Mouse (Mus musculus): ENCODE measurements around the gene Akap4.

The Akap4 gene

GRCm38 (mm10) chrX:7067219-7067618, at the start of gene Akap4:
TSS of gene Akap4 (plus strand) at chrX:7067519.
- DNase-seq (ENCODE audit: low read depth, low spot score), result no peak

- DNase-seq (ENCODE audit: low read depth, low spot score), result no peak
These were observed 25.8 kb upstream of the Akap4 start, which contains the start of gene Ccnb3 for GRCm38 (mm10) chrX:7041519-7041918. TSS of gene Ccnb3 (minus strand) at chrX:7041619.

- no peak for DNase-seq (ENCODE audit: low read depth, low spot score)
These were observed 10.3 kb upstream of the Akap4 start for GRCm38 (mm10) chrX:7057056-7057455.

- no peak for DNase-seq (ENCODE audit: low read depth, low spot score)
These were observed 9.7 kb upstream of the Akap4 start for GRCm38 (mm10) chrX:7057634-7058033.

GRCm38 (mm10) chrX:7064109-7064508, 3.2 kb upstream of the Akap4 start:
- no peak for DNase-seq (ENCODE audit: low read depth, low spot score)

GRCm38 (mm10) chrX:7068002-7068401, 683 bp downstream of the Akap4 start:
- DNase-seq (ENCODE audit: low read depth, low spot score), result no peak

- no peak for DNase-seq (ENCODE audit: low read depth, low spot score)
These were observed 12.6 kb downstream of the Akap4 start for GRCm38 (mm10) chrX:7079820-7080429.

- DNase-seq (ENCODE audit: low read depth, low spot score), result no peak
These were observed 18.6 kb downstream of the Akap4 start for GRCm38 (mm10) chrX:7085878-7086277.

GRCm38 (mm10) chrX:7090323-7090722, 23.0 kb downstream of the Akap4 start:
- no peak for DNase-seq (ENCODE audit: low read depth, low spot score)

- DNase-seq (ENCODE audit: low read depth, low spot score), result no peak
These were observed 35.0 kb downstream of the Akap4 start for GRCm38 (mm10) chrX:7102280-7102679.

GRCm38 (mm10) chrX:7114885-7115284, 47.6 kb downstream of the Akap4 start:
- DNase-seq (ENCODE audit: low read depth, low spot score), result no peak

- DNase-seq (ENCODE audit: low read depth, low spot score), result no peak
These were observed 54.4 kb downstream of the Akap4 start for GRCm38 (mm10) chrX:7121618-7122280.

All from retina, postnatal 7 days (tissue).